Mouse (Mus musculus) T-cell, adult 2 months (primary cell): ENCODE data around the gene Elp6.
A peak's percentile ranks its signal among the peaks of the same experiment; 100 is the strongest.
"Not testable (repeated sequence)": the region's sequence is repeated elsewhere in the genome, so short reads cannot be mapped to it uniquely, and the experiment has no call there.

Source experiments
- DNase-seq: peaks from one replicate; pipeline ENCODE4 v3.0.0; 2022; ENCODE audit warnings: low spot score

The Elp6 gene

GRCm38 (mm10) chr9:110316503-110316902, 11.5 kb downstream of the Elp6 start:
- DNase-seq: no peak

- DNase-seq: no peak
These were observed 15.8 kb downstream of the Elp6 start for GRCm38 (mm10) chr9:110320769-110321168.

GRCm38 (mm10) chr9:110322972-110323371, 18.0 kb downstream of the Elp6 start:
- no peak for DNase-seq

- no peak for DNase-seq
These were observed 19.2 kb downstream of the Elp6 start for GRCm38 (mm10) chr9:110324181-110324580.

- DNase-seq: no peak
These were observed 23.2 kb downstream of the Elp6 start for GRCm38 (mm10) chr9:110328178-110328577.

GRCm38 (mm10) chr9:110328946-110329630, 24.1 kb downstream of the Elp6 start:
- DNase-seq: peak; percentile 22

GRCm38 (mm10) chr9:110329655-110330054, 24.7 kb downstream of the Elp6 start:
- DNase-seq: peak; percentile 57

- DNase-seq: no peak
These were observed 25.4 kb downstream of the Elp6 start for GRCm38 (mm10) chr9:110330341-110330740.

GRCm38 (mm10) chr9:110330913-110331312, 25.9 kb downstream of the Elp6 start:
- not testable (repeated sequence) for DNase-seq

GRCm38 (mm10) chr9:110333135-110333895, 28.3 kb downstream of the Elp6 start, which contains the start of gene Scap:
Scap (plus strand) TSS chr9:110333288.
- DNase-seq: peak; percentile 96

GRCm38 (mm10) chr9:110333896-110334259, 28.9 kb downstream of the Elp6 start:
- no peak for DNase-seq

- DNase-seq: no peak
These were observed 29.9 kb downstream of the Elp6 start for GRCm38 (mm10) chr9:110334849-110335248.

- DNase-seq: no peak
These were observed 35.2 kb downstream of the Elp6 start for GRCm38 (mm10) chr9:110340037-110340750.

- no peak for DNase-seq
These were observed 37.0 kb downstream of the Elp6 start for GRCm38 (mm10) chr9:110342008-110342407.

- DNase-seq: no peak
These were observed 38.8 kb downstream of the Elp6 start for GRCm38 (mm10) chr9:110343805-110344204.

GRCm38 (mm10) chr9:110345057-110345739, 40.2 kb downstream of the Elp6 start:
- DNase-seq: no peak

- DNase-seq: no peak
These were observed 43.9 kb downstream of the Elp6 start for GRCm38 (mm10) chr9:110348899-110349298.

GRCm38 (mm10) chr9:110350188-110350587, 45.2 kb downstream of the Elp6 start:
- DNase-seq: no peak

GRCm38 (mm10) chr9:110350612-110351011, 45.6 kb downstream of the Elp6 start:
- no peak for DNase-seq

- DNase-seq: no peak
These were observed 46.4 kb downstream of the Elp6 start for GRCm38 (mm10) chr9:110351350-110351749.

GRCm38 (mm10) chr9:110351932-110352632, 47.1 kb downstream of the Elp6 start:
- no peak for DNase-seq

- no peak for DNase-seq
These were observed 53.4 kb downstream of the Elp6 start for GRCm38 (mm10) chr9:110358341-110358740.
